Mouse (Mus musculus) heart, postnatal 10 days (tissue): Measurements from ENCODE around the gene Ppan. TPM values are rescaled to one million over a fixed set of nuclear protein-coding genes. Genes with fewer than 3 reads are reported as not detected.
A peak's percentile ranks its signal among the peaks of the same experiment; 100 is the strongest.

Source experiments
- DNase-seq, 2 experiments: peaks; one replicate each; pipeline ENCODE4 v3.0.0; 2021
- intact Hi-C: fragments of 180-260 bp; cut with DNase I; formaldehyde crosslinking; loops from one replicate; pipeline ENCODE4 v1.15.1; 2025
- microRNA-seq, 2 experiments: library from miRNA; unstranded; fragments of <30 nt; microRNA quantifications; one replicate each; pipeline ENCODE4 v1.2.0; 2022
- total RNA-seq, 2 experiments: library from RNA; stranded (reverse); gene quantifications; 2 replicates each; pipeline ENCODE4 v1.2.3; 2021

Ppan gene
- total RNA-seq, 2 experiments from 2014 or later, result 13.2 to 13.9 TPM

DNA sequence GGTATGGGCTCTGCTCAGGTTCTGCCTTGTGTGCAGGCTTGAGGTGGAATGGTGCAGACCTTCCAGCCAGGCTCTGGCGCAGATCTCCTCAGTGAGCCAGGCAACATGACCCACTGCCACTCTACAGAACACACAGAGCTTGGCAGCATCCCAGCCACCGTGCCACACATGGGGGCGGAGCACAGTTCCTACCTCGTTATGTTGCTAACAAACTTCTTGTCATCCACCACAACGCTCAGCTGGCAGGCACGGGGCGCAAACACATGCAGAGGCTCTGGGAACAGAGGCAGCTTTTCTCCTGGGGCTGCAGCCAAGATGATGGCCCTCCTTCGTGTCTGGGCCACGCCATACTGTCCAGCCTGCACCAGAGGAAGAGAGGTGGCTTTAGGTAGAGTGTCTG is 22.0 kb downstream of the Ppan start:
- intact Hi-C loops, result no loop called here
- peak; percentile 52 to 53 for DNase-seq

DNA sequence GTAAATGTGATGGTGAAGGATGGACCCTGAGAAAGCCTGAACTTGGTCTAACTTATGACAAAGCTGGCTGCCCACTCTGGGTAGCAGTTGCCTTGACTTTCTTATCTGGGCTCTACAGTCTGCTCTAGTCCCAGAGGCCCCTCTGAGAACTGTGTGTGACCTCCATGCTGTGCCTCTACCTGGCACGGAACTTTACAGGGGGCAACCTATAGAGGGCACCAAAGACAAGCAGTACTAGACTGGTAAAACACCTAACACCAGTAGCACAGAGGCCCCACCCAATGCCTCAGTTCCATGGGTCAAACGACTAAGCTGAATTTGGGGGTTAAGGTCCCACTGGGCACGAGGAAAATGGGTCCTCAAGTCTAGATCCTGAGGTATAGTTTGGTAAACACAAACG is 28.2 kb downstream of the Ppan start:
- peak; percentile 22 to 23 for DNase-seq
- intact Hi-C loops, result loop anchor here (5.0 kb wide), 1 partner anchor 81 kb away; no protein-coding TSS in a partner anchor

DNA sequence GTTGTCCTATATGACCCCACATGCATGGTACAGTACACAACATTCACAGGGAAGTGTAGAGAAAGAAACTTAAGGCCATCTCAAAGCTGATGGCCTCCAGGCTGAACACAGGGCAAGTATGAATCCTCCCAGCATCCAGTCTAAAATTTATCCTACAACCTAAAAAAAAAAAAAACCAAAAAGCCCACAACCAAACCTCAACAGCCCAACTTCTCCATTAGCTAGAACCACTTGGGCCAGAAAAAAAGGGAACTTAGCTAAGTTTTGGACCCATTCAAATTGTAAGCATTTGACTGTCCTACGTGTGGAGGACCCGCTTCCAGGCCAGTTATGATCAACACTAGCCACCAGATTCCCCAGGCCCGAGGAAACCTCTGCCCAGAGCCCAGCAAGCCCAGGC is 35.3 kb downstream of the Ppan start:
- intact Hi-C loops, result no loop called here
- DNase-seq, result no peak

Small RNAs within 50 kb of the gene (microRNA-seq; reads per million reads assigned to microRNA genes)
- gene Mir7081, result 0 to 0.24 reads per million in 2 experiments

Other genes with a start within 250 kb of the Ppan start
- gene Ubl5, start 245.3 kb upstream of the Ppan start, total RNA-seq, result 100 to 1,000 TPM; 221 to 248 TPM
- 10 to 100 TPM; 14.3 to 17.3 TPM for gene Fbxl12, start 243.4 kb upstream of the Ppan start, total RNA-seq
- 10 to 100 TPM; 18.7 to 18.8 TPM for gene Pin1, start 236.1 kb upstream of the Ppan start, total RNA-seq
- gene Olfm2, start 141.8 kb upstream of the Ppan start, total RNA-seq, result 1 to 10 TPM in 1 of 2 experiments, under 1 TPM in 1; 0.50 to 1.2 TPM
- gene Col5a3, start 73.1 kb upstream of the Ppan start, total RNA-seq, result 10 to 100 TPM; 22.2 to 25.4 TPM
- gene Rdh8, start 69.7 kb upstream of the Ppan start, total RNA-seq, result not detected
- gene A230050P20Rik, start 19.5 kb upstream of the Ppan start, total RNA-seq, result 1 to 10 TPM; 6.5 to 7.2 TPM
- gene Angptl6, start 8.4 kb upstream of the Ppan start, total RNA-seq, result 1 to 10 TPM; 1.7 to 1.8 TPM
- 100 to 1,000 TPM; 109 to 113 TPM for gene Eif3g, start 10.4 kb downstream of the Ppan start, total RNA-seq
- 10 to 100 TPM; 28.9 to 30.6 TPM for gene Dnmt1, start 71.7 kb downstream of the Ppan start, total RNA-seq
- 10 to 100 TPM; 10.2 to 11.0 TPM for gene S1pr2, start 88.6 kb downstream of the Ppan start, total RNA-seq
- gene Mrpl4, start 114.6 kb downstream of the Ppan start, total RNA-seq, result 100 to 1,000 TPM; 103 to 104 TPM
- 1 to 10 TPM; 8.9 to 9.5 TPM for gene Icam1, start 127.8 kb downstream of the Ppan start, total RNA-seq
- under 1 TPM; 0.53 to 0.79 TPM for gene Icam4, start 141.2 kb downstream of the Ppan start, total RNA-seq
- under 1 TPM; 0.10 to 0.12 TPM for gene Icam5, start 143.9 kb downstream of the Ppan start, total RNA-seq
- gene Zglp1, start 178.9 kb downstream of the Ppan start, total RNA-seq, result not detected
- gene Gm49373, start 184.9 kb downstream of the Ppan start, total RNA-seq, result under 1 TPM; 0.31 to 0.32 TPM
- 10 to 100 TPM; 29.3 to 31.7 TPM for gene Fdx1l, start 185.4 kb downstream of the Ppan start, total RNA-seq
- under 1 TPM; 0.64 to 0.77 TPM for gene Gm38431, start 203.8 kb downstream of the Ppan start, total RNA-seq
- gene Raver1, start 203.8 kb downstream of the Ppan start, total RNA-seq, result 10 to 100 TPM; 38.6 to 39.4 TPM
- 1 to 10 TPM; 8.9 to 9.5 TPM for gene Tyk2, start 243.1 kb downstream of the Ppan start, total RNA-seq